Mouse (Mus musculus): ENCODE data around the gene Smg5. TPM values are rescaled to one million over a fixed set of nuclear protein-coding genes. Genes with fewer than 3 reads are reported as not detected.
"Not testable (repeated sequence)": the region's sequence is repeated elsewhere in the genome, so short reads cannot be mapped to it uniquely, and the experiment has no call there.

The Smg5 gene
- 37.2 and 65.6 TPM in 2 replicates for polyA plus RNA-seq (2011; ENCODE audit: insufficient read depth, insufficient read length, low replicate concordance, missing spikeins)

- WGBS: under 1% methylated on average over 65 of the region's 66 CpGs
- Histone ChIP-seq H3K27ac (ENCODE audit: control insufficient read depth, insufficient read depth, low read depth, low read length, poor library complexity) (peak within 1 kb of the TSS; percentile 96), H3K4me1 (ENCODE audit: control insufficient read depth, insufficient read depth, low read length) (peaks cover 2% of the 10 kb centered on the region; the same call in 1 of the 2 replicates), H3K4me3 (replicated peaks; ENCODE audit: control insufficient read depth, low read depth, low read length) (peak within 1 kb of the TSS; percentile 100)
- TF ChIP-seq POLR2A (IDR thresholded peaks at IDR 0.05; ENCODE audit: borderline replicate concordance, control insufficient read depth, low read depth, low read length): peak; percentile 96
- TF ChIP-seq CTCF (IDR thresholded peaks at IDR 0.05; ENCODE audit: control insufficient read depth, insufficient read depth, low read length): no peak
Measured at GRCm38 (mm10) chr3:88336058-88337013, at the start of gene Smg5, which contains the start of gene Tmem79. Gene Smg5, plus strand, starts transcription at chr3:88336260. Gene Tmem79, minus strand, starts transcription at chr3:88336148.

- no peak for TF ChIP-seq POLR2A (IDR thresholded peaks at IDR 0.05; ENCODE audit: borderline replicate concordance, control insufficient read depth, low read depth, low read length)
- WGBS: 91% methylated on average over 4 of the region's 4 CpGs
Measured at GRCm38 (mm10) chr3:88287110-88287509, 49.0 kb upstream of the Smg5 start, which contains the start of gene Gm38392. Gene Gm38392, minus strand, starts transcription at chr3:88287210.

GRCm38 (mm10) chr3:88288133-88288713 lies 47.8 kb upstream of the Smg5 start:
- H3K4me1 ChIP-seq (ENCODE audit: control insufficient read depth, insufficient read depth, low read length); H3K4me3 ChIP-seq (replicated peaks; ENCODE audit: control insufficient read depth, low read depth, low read length); H3K27ac ChIP-seq (ENCODE audit: control insufficient read depth, insufficient read depth, low read depth, low read length, poor library complexity): not testable (repeated sequence)
- 72% methylated on average over 10 of the region's 10 CpGs for WGBS

More at GRCm38 (mm10) chr3:88287110-88287509, 49.0 kb upstream of the Smg5 start, which contains the start of gene Gm38392:
- Histone ChIP-seq H3K4me1 (ENCODE audit: control insufficient read depth, insufficient read depth, low read length) (no peaks in the 10 kb centered on the region; the same call in 1 of the 2 replicates), H3K4me3 (replicated peaks; ENCODE audit: control insufficient read depth, low read depth, low read length) (no peak within 1 kb of the TSS), H3K27ac (ENCODE audit: control insufficient read depth, insufficient read depth, low read depth, low read length, poor library complexity) (no peak within 1 kb of the TSS)

GRCm38 (mm10) chr3:88291970-88292369 lies 44.1 kb upstream of the Smg5 start:
- Histone ChIP-seq H3K4me3 (replicated peaks; ENCODE audit: control insufficient read depth, low read depth, low read length) (no peak overlapping the region), H3K4me1 (ENCODE audit: control insufficient read depth, insufficient read depth, low read length) (no peaks in the 10 kb centered on the region), H3K27ac (ENCODE audit: control insufficient read depth, insufficient read depth, low read depth, low read length, poor library complexity) (no peak overlapping the region)
- TF ChIP-seq POLR2A (IDR thresholded peaks at IDR 0.05; ENCODE audit: borderline replicate concordance, control insufficient read depth, low read depth, low read length) (no peak), CTCF (IDR thresholded peaks at IDR 0.05; ENCODE audit: control insufficient read depth, insufficient read depth, low read length) (peak; percentile 15; the same call in 1 of the 2 replicates)
- 51% methylated on average over 4 of the region's 4 CpGs for WGBS

- H3K4me3 ChIP-seq (replicated peaks; ENCODE audit: control insufficient read depth, low read depth, low read length); H3K27ac ChIP-seq (ENCODE audit: control insufficient read depth, insufficient read depth, low read depth, low read length, poor library complexity); H3K4me1 ChIP-seq (ENCODE audit: control insufficient read depth, insufficient read depth, low read length): not testable (repeated sequence)
- 21% methylated on average over 1 of the region's 1 CpGs for WGBS
Measured at GRCm38 (mm10) chr3:88295272-88295671, 40.8 kb upstream of the Smg5 start.

GRCm38 (mm10) chr3:88296110-88296560 lies 39.9 kb upstream of the Smg5 start:
- TF ChIP-seq CTCF (IDR thresholded peaks at IDR 0.05; ENCODE audit: control insufficient read depth, insufficient read depth, low read length) (no peak), POLR2A (IDR thresholded peaks at IDR 0.05; ENCODE audit: borderline replicate concordance, control insufficient read depth, low read depth, low read length) (0 out of 2 replicates have a peak, but pooled peaks have one; percentile 13)
- H3K27ac ChIP-seq (ENCODE audit: control insufficient read depth, insufficient read depth, low read depth, low read length, poor library complexity): no peak overlapping the region; the same call in 1 of the 2 replicates
- peak overlapping the region; percentile 82 for H3K4me3 ChIP-seq (replicated peaks; ENCODE audit: control insufficient read depth, low read depth, low read length)
- H3K4me1 ChIP-seq (ENCODE audit: control insufficient read depth, insufficient read depth, low read length): no peaks in the 10 kb centered on the region; the same call in none of the 2 replicates
- WGBS: under 1% methylated on average over 12 of the region's 12 CpGs

- H3K4me3 ChIP-seq (replicated peaks; ENCODE audit: control insufficient read depth, low read depth, low read length): peak within 1 kb of the TSS; percentile 97
- WGBS: under 1% methylated on average over 44 of the region's 44 CpGs
- TF ChIP-seq CTCF (IDR thresholded peaks at IDR 0.05; ENCODE audit: control insufficient read depth, insufficient read depth, low read length): no peak
- peak; percentile 55; the same call in 1 of the 2 replicates for TF ChIP-seq POLR2A (IDR thresholded peaks at IDR 0.05; ENCODE audit: borderline replicate concordance, control insufficient read depth, low read depth, low read length)
- no peaks in the 10 kb centered on the region; the same call in none of the 2 replicates for H3K4me1 ChIP-seq (ENCODE audit: control insufficient read depth, insufficient read depth, low read length)
- H3K27ac ChIP-seq (ENCODE audit: control insufficient read depth, insufficient read depth, low read depth, low read length, poor library complexity): peak within 1 kb of the TSS; percentile 89
Measured at GRCm38 (mm10) chr3:88296561-88297318, 39.3 kb upstream of the Smg5 start, which contains the start of the genes Tsacc and Cct3. Gene Tsacc, minus strand, starts transcription at chr3:88296999. Gene Cct3, plus strand, starts transcription at chr3:88297116.

Data from bone marrow, adult 2 months (tissue).